Mouse (Mus musculus): ENCODE measurements around the gene Mrpl39.

Gene Mrpl39

DNA sequence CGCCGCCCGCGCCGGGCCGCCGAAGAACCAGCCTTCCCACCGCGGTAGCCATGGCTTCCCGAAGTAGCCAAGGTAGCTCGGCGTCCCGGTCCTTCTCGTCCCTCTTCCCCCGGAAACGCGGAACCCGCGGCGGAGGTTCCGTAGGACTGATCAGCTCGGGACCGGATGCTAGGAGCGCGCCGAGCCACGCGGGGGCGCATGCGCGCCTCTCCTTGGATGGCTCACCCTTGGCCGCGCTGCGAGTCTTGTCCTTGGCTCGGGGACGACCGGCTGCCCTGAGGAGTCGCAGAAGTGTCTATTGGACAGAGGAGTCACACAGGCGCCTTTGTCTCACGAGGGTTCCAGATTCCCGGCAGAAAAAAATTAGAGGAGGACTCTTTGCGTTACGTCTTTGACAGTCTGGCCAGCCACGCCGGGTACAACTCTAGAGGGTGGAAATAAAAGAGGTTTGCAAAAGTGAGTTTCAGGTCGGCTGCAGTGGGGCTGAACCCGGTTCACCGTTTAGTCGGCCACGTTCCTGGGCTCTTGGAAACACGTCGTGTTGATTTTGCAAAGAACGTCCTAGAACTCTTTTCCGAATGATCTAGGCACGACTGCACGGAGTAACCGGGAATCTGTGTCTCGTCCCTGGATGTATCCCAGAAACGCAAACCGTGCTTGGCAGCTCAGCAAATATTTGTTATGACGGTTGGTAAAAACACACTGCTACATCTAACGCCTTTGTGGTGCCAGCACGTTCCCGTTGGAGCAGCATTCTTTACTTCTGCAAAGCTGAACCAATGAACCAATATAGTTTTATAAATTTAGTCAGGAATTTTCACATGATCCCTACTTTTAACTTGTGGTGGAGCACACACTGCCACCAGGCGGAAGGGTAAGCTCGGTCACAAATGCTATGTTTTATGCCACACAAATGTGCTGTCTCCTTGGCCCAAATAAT is at the start of gene Mrpl39:
TSS of gene Mrpl39 (minus strand) at position 577 of the 940 bp plus-strand sequence.
- DNase-seq: peak; percentile 98 to 100

DNA sequence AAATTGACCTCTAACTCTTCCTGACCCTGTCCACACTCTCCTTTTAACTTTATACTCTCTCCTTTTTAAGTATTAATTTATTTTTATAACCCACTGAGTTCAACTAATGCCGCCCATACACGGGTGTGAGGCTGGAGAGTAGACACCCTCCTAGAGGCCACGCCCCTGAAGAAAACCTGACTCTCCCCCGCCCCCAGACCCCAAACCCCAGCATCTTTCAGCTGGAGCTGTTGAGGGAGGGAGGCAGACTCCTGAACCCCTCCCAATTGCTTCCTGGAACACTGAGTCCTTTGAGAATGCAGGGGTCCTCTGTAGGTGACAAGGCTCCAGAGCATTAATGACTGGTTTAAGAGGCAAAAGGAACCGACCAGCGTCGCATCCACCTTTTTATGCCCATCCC is 49.4 kb upstream of the Mrpl39 start:
- no peak for DNase-seq

GRCm38 (mm10) chr16:84783279-84783678 is 47.7 kb upstream of the Mrpl39 start:
- no peak for DNase-seq

DNA sequence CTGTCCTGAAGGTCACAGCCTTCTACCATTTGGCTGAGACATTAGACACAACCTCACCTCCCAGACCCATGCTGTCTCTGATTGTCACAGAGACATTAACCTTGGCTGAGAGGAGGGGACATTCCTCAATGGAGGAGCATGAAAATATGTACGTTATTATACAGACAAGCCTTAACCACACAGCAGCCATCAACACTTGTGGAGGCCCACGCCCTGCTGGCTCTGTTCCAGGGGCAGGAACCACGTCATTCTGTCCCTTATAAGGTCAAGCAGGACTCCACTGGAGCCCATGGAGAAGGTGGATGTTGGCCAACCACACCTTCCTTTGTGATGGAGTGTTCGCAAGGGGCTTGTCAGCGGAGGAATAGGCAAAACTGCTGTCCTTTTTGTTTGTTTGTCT is 44.2 kb upstream of the Mrpl39 start:
- DNase-seq: no peak

DNA sequence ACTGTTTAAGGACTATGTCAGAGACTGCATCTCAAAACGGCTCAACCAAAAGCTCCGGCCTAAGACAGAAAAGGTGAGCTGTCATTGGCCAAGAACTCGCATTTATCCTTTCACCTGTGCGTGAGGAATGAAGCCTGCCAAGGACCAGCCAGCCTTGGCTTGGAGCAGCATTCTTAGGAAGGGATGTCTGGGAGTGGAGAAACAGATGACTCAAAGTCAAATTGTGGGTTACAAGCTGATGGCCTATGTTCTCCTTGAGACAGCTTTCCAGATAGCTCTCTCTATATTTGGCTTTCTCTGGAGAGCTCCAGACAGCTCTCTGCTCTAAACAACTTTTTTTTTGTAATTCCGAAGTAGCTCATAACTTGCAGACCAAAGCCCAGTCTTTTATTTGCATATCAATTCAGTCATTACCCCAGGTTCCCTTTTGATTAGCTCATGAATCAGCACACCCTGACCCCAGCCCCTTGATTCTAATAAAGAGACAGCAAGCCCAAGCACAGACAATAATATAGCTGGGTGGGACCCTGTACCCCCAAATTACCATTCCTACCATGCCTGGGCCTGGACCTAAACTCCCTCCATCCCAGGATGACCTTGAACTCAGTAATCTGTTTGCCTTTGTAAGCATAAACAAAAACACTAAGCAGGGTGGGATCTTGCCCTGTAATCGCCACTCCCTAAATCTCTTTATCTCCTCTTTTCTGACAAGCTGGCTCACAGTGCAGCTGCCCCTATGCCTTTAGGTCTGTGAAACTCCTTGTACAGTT is 43.5 kb upstream of the Mrpl39 start:
- DNase-seq: no peak

DNA sequence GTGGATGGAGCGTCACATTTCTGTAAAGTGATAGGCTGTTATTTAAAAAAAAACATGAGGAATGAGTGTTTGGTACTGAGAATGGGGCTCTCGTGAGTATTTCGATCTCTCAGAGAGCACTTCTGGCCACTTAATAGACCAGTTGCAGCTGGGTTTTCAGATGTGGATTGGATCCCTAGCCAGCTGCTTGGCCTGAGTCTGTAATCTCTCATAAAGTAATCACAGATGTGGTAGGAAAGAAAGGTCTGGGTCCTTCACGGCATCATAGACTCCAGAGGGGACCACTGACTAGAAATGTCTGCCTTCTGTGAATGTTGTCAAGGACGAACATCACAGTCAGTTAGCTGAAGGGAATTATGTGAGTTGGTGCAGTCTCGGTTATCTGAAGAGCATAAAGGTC is 42.9 kb upstream of the Mrpl39 start:
- DNase-seq: no peak

- no peak for DNase-seq
Observed at GRCm38 (mm10) chr16:84776089-84776784, 40.7 kb upstream of the Mrpl39 start.

DNA sequence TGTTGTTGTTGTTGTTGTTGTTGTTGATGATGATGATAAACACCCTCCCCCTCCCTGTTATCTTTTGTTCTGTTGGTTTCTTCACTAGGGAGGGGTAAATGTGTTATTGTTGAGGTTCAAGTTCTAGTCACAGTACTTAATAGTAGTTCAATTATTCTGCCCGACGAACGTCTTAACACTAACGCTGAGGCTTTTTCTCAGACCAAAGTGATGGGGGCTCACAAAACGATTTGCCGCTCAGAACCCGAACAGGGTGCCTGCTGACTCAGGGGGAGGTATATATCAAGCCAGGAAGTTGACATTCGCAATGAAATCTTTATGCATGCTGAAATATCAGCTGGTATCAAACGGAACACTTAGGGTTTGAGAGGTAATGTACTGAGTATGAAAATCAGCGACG is 39.8 kb upstream of the Mrpl39 start:
- DNase-seq: no peak

GRCm38 (mm10) chr16:84774761-84775231 is 39.3 kb upstream of the Mrpl39 start:
- peak; percentile 12 to 16 for DNase-seq

- DNase-seq: peak; percentile 23 to 30
Observed at GRCm38 (mm10) chr16:84774003-84774703, 38.6 kb upstream of the Mrpl39 start, which contains the start of gene Jam2. TSS of gene Jam2 (plus strand) at chr16:84774123.

DNA sequence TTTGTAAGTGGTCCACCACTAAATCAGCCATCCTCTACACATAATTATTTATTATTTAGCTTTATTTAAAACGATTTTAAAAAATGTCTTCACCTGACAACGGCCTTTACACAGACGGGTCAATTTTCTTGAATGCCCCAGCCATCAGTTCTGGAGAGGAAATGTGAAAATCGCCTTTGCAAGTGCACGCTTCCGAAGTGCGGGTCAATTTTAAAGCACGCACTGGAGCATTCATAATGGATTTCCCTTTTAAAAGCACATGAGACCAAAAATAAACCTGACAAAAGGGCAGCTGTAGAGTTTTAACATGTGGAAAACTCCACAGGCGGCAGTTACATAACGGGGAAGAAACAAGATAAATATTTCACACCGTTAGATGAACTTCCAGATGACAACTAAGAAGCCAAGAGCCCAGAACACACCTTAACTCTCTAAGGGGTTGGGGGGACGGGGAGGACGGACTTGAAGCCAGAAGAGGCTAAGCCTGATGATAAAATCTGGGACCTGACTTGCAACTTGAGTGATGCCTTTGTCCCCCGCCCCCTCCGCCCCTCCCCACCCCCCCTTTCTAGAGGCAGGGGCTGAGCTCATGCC is 37.8 kb upstream of the Mrpl39 start:
- DNase-seq: no peak

GRCm38 (mm10) chr16:84772496-84773267 is 37.1 kb upstream of the Mrpl39 start:
- no peak for DNase-seq

DNA sequence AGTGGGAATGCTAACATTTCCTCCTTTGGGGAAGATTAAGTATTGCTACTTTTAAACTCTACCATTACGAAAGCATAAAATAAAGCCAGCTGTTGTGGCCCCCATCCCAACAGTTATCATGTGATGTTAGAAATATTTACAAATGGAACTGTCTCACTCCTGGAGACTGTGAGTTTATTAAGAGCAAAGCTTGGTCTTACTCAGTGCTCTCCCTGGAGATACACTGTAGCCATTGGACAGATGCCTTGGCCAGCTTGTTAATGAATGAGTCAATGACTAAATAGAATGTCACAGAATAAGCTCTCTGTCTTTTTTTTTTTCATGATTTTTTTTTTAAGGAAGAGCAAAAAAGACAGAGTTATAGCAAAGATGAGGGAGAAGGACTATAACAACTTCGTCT is 35.9 kb upstream of the Mrpl39 start:
- no peak for DNase-seq

- no peak for DNase-seq
Observed at GRCm38 (mm10) chr16:84770891-84771290, 35.3 kb upstream of the Mrpl39 start.

DNA sequence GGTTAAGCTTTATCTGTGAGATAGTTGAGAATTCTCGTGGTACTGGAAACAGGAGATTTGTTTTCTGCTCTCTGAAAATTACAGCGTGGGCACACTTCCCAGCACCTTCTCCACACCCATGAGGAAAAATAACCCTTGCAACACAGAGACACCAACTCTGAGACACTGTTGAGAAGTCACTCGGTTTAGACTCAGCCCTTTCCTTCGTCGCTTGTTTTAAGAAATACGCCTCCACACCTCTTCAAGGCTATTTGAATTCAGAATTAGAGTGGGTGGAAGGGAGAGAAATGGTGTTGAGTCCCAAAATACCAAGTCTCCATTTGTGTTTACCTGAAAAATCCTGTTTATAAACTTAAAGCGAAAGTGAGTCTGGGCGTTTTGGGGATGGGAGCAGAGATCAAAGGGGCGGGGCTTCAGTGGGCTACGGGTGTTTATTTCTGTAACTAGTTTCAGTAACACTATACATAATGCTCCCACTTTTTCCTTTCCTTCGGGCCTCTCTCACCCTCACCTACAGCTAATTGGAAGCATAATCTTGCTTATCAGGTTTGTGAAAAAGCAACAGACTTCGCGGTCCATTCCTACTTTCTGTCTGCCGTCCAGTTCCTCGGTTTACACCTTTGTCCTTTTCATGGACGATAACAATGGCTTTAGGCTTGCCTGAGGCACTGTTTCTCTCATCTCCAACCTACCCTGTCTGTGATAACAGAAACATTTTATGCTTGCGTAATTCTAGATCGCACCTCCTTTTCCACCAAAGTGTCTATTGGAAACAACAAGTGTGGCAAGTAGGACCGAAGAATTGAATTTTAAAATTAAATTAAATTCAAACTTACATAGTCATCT is 34.3 kb upstream of the Mrpl39 start:
- no peak for DNase-seq

DNA sequence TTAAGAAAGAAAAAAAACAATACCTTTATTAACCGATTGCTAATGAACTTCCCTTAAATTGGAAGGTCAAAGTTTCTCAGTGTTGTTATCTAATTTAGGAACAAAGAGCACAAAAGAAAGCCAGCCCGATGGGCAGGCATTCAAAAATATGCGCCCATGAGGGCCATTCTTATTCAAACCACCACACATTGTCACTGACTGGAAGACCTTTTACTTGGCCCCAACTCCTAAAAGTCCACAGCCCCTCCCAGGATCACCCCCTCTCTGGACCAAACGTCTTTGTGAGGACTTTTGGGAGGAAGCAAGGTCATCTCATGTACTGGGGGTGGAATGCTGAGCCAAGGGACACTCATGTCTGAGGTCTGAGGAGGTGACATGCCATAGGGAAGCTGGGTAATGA is 33.6 kb upstream of the Mrpl39 start:
- no peak for DNase-seq

DNA sequence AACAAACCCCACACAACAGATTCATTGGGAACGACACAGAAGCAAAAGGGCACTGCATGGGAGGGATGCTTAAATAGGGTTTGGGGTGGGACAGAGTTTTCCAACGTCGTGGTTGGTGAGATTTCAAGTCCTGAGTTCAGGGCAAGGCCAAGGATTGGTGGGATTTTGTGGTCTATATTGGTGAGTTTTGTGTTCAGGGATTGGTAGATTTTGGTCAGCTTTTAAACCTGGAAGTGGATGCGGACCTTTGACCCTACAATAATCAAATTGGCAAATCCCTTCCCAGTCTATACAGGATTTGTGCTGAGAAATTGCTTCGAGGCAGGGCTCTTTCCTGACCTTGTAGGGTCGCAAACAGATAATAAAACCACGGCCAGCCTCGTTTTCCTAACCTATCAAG is 32.4 kb upstream of the Mrpl39 start:
- no peak for DNase-seq

DNA sequence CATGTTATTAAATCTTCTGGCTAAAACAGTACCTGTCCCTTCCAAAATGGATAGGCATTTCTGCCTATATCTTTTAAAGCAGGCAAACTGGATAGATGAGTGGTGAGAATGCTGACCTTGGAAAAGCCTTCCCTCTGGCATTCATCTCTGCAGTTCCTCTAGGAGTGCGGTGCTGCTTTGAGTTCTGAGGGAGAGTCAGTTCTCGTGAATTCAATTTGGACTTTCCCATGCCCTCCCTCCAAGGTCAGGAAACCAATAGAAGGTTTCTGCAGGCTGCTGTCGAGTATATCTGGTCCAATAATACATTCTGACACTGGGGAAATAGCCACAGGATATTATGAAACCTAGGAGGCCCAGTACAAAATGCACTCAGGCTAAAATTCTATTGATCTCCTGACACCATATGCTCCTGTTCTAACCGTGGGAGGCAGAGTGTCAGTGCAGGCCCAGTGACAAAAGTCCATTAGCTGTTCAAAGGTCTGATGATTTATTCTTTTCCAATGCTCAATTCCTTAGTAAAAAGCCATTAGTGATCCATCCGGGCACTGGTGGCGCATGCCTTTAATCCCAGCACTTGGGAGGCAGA is 10.3 kb upstream of the Mrpl39 start:
- DNase-seq: no peak

DNA sequence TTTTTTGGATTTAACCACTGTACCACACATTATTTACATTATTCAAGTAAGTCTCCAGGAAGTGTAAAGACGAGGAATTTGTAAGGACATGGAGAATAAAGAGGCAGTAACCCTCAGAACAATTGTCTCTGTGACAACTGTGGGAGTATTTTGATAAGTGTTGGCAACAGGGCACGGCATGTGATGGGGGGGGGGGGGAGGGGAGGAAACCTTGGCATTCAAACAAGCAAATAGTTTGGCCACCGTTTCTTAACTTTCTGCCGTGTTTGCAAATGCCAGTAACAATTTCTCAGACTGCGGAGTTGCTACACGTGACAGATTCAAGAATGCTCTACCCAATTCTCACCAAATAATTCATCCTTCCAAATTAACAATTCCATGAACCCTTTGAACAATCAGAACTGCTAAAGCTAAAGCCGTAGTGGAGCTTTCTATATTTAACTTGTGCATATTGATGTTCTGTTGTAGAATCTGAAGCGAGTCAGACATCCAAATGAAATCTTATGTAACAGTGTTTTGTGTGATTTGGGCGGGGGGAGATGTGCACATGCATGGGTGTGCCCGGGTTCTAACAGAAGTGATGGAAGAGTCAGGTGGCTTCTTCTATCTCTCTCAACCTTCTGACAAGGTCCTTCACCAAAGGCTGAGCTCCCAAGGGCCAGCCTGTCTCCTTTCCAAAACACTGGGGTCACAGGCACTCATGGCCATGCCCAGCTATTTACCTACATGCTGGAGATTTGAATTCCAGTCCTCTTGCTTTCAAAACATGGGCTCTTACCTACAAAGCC is 9.4 kb upstream of the Mrpl39 start:
- DNase-seq: no peak

All from cerebellum, postnatal 36 days (tissue).